Mouse (Mus musculus): ENCODE measurements around the gene Myoc.

The Myoc gene

DNA sequence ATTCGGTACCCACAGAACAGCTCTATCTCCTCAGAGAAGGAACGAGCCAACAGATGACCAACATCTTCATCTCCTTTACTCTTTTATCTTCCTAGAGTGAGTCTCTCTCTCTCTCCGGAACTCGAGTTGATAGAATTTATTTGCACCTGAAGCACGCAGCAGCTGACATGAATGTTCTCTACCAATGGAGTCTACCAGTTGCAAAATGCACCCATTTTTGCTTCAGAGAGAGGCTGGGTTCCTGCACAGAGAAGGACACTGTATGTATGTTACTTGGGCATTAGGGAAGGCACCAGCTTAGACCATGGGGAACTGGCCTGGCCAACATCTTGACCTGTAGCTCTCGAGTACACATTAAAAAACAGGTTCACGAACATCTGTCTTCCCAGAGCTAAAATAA, 19.2 kb downstream of the Myoc start, which contains the start of gene Myocos:
Gene Myocos, minus strand, starts transcription at position 101 of the 400 bp plus-strand sequence.
- no peak for DNase-seq

DNA sequence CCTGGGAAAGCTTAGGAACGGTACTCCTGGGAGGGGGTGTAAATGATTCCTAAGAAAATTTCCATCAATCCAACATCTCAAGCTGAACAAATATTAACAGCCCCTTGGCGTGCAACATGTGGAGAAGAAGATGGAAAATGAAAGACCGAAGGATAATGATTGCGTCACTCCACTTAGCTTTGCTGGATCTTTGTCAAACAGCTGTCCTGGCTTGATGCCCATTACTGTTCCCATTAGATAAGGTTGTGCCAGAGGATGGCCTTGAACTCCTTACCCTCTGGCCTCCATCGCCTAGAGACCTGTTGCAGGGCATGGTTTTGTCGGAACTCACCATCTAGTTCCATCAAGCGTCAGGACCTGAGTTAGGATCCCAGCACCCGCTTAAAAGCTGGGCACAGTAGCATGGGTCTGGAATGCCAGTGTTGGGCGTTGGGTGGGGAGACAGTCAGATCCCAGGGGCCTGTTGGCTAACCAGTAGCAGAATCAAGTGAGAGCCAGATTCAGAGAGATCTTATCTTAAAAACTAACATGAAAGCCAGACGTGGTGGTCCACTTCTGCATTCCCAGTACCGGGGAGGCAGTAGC, 21.4 kb downstream of the Myoc start:
- DNase-seq: no peak

DNA sequence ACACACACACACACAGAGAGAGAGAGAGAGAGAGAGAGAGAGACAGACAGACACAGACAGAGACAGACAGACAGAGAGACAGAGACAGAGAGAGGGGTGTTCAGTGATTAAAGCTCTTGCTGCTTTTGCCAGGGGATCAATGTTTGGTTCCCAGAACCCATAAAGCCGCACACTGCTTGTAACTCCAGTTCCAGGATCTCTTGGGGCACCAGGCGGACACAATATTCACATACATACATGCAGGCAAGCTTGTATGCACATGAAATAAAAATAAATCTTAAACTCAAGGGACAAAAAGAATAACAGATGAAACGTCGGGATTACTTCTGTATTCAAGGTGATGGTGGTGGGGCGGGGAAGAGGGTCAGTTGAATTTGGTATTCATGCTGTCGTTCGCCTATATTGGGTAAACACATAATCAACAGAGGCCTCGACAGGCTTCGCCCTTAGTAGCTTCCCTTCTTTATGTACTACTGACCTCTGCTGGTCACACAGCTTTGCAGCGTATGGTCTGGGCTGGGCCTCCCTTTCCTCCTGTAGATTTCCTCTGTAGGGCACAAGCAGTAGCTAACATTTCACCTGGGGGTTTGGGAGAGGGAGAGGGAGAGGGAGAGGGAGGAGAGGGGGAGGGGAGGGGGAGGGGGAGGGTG, 26.0 kb downstream of the Myoc start:
- DNase-seq: peak; percentile 87

DNA sequence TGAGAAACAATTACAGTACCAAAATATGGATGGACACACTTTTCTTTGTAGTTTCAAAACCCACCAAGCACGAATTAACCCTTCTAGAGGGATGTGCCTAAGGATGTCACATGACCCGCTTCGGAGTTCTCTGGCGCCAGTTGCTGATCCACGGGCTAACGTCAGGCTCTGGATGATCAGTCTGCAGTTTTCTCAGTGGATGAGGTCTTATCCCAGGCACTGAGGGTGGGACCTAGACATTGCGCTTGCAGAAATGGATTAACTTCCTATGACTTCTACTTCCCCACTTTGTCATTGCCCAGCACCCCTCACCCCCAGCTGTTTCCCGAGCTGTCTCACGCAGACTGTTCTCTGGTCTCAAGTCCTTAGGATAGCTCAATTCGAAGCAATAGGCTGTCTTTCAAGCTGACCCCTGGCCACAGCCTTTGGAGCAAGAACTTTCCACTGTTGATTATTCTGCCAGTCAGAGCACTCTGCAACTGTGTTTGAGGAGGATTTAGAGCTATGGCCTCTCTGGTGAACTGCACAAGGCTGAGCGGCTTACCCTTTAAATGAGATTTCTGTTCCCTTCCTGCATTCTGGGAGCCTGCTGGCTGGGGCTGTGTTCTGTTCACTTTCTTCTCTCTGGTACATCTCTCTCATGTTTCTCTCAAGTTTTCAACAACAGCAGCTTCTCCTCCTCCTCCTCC, 26.7 kb downstream of the Myoc start:
- peak; percentile 37 for DNase-seq

DNA sequence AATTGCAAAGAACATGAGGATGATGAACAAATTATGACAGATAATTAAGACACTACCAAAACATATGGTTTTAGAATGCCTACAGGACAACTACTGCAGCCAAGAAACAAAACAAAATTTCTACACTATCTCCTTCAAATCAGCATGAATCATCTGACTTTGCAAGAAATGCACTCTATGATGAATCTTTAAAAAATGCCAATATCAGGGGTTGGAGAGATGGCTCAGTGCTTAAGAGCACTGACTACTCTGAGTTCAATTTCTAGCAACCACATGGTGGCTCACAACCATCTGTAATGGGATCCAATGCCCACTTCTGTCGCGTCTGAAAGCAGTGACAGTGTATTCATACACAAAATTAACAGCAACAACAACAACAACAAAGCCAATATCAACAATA, 54.8 kb downstream of the Myoc start:
- no peak for DNase-seq

DNA sequence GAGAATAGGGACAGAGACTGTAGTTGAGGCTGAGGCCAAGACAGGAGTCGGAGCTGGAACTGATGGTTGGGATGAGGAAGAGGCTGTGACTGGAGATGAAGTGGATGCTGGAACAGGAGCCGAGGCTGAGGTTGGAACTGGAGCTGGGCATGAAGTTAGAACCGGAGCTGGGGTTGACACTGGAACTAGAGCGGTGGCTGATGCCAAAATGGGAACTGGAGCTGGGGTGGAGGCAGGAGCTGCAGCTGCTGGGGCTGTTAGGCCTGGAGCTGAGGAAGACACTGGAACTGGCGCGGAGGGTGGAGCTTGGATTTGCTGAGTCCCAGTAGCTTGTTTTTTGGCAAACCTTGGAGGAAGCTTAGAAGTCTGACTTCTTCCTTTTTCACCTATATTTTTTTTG, 58.9 kb downstream of the Myoc start:
- DNase-seq: no peak

All from kidney, postnatal 10 days (tissue).